Mouse (Mus musculus) frontal cortex, postnatal 25 days (tissue): ENCODE measurements around the gene Laptm5.

Experiments used
- DNase-seq, 2 experiments: peaks; one replicate each; pipeline ENCODE4 v3.0.0; 2022; ENCODE audit warnings: low spot score in 2 of 2

Gene Laptm5

GRCm38 (mm10) chr4:130913077-130913476, at the start of gene Laptm5:
Gene Laptm5, plus strand, starts transcription at chr4:130913125.
- no peak for DNase-seq

- DNase-seq, result no peak
Measured at GRCm38 (mm10) chr4:130865460-130865859, 47.5 kb upstream of the Laptm5 start.

GRCm38 (mm10) chr4:130865901-130866371, 47.0 kb upstream of the Laptm5 start:
- peak; percentile 64 to 74 for DNase-seq

GRCm38 (mm10) chr4:130867940-130868339, 45.0 kb upstream of the Laptm5 start:
- DNase-seq, result no peak

GRCm38 (mm10) chr4:130868803-130869202, 44.1 kb upstream of the Laptm5 start:
- DNase-seq, result no peak

GRCm38 (mm10) chr4:130872414-130872813, 40.5 kb upstream of the Laptm5 start:
- DNase-seq, result no peak

- no peak for DNase-seq
Measured at GRCm38 (mm10) chr4:130873440-130873839, 39.5 kb upstream of the Laptm5 start.

GRCm38 (mm10) chr4:130874601-130875000, 38.3 kb upstream of the Laptm5 start:
- DNase-seq, result peak in 1 of 2 experiments; percentile 22

GRCm38 (mm10) chr4:130876016-130876726, 36.8 kb upstream of the Laptm5 start:
- DNase-seq, result no peak

- peak; percentile 91 to 93 for DNase-seq
Measured at GRCm38 (mm10) chr4:130878273-130879047, 34.5 kb upstream of the Laptm5 start.

- no peak for DNase-seq
Measured at GRCm38 (mm10) chr4:130879048-130879384, 33.9 kb upstream of the Laptm5 start.

GRCm38 (mm10) chr4:130881336-130881735, 31.6 kb upstream of the Laptm5 start:
- DNase-seq, result no peak

- no peak for DNase-seq
Measured at GRCm38 (mm10) chr4:130882762-130883161, 30.2 kb upstream of the Laptm5 start.

GRCm38 (mm10) chr4:130883820-130884533, 28.9 kb upstream of the Laptm5 start:
- DNase-seq, result no peak

- DNase-seq, result no peak
Measured at GRCm38 (mm10) chr4:130887148-130887745, 25.7 kb upstream of the Laptm5 start.

GRCm38 (mm10) chr4:130889777-130890510, 23.0 kb upstream of the Laptm5 start:
- no peak for DNase-seq

- no peak for DNase-seq
Measured at GRCm38 (mm10) chr4:130890511-130890840, 22.4 kb upstream of the Laptm5 start.

GRCm38 (mm10) chr4:130892001-130892587, 20.8 kb upstream of the Laptm5 start:
- peak; percentile 81 to 83 for DNase-seq

GRCm38 (mm10) chr4:130893688-130894087, 19.2 kb upstream of the Laptm5 start:
- no peak for DNase-seq

GRCm38 (mm10) chr4:130895701-130896100, 17.2 kb upstream of the Laptm5 start:
- DNase-seq, result no peak

- peak; percentile 38 to 43 for DNase-seq
Measured at GRCm38 (mm10) chr4:130896372-130896771, 16.6 kb upstream of the Laptm5 start.
